10 mouse cellular contexts compared by ENCODE assay signal in the genomic region with DNA sequence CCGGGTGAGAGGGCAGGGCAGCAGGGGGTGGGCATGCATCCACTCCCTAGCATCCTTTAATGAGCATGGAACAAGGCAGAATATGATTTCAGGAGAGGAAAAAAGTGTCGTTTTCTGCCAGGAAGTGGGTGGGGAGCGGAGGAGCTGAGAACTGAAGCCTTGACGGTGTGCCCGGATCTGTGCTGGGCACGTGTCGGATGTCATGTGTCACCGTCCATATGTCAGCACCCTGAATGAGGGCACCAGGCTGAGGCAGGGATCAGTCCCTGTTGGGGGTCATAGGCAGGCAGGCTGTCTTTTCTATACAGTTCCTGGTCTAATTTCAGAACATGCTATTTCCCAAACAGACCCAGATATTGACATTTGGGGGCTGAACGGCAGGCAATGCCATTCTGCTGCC.
DNase-seq lines count a peak whose midpoint lies in the region.
"Had no signal": no experiment of that assay in that cellular context is flagged by ENCODE, and none has a peak within 500 bp of the region (broad histone marks: within the 10 kb centered on the region; RNA-seq: fewer than 3 reads in every experiment).

No protein-coding gene starts in this region.

- intact Hi-C loops in left cerebral cortex, postnatal 36 days (cut with DNase I), result no loop called here
- intact Hi-C loops in heart, postnatal 14 days (cut with DNase I), result no loop called here

- DNase-seq in cerebellum, adult 11 months, result peak; percentile 52
- DNase-seq in cerebellum, adult 9-10 months, result peak; percentile 72
- DNase-seq in layer of hippocampus, adult 11-12 months (ENCODE audit: low spot score), result peak; percentile 37
- peak; percentile 30 to 61 for DNase-seq in left cerebral cortex, postnatal 36 days (ENCODE audit: low spot score in 2 of 2)
- no peak for DNase-seq in adrenal gland, postnatal 25 days
- no peak for DNase-seq in heart, postnatal 14 days
- no peak for DNase-seq in retina, embryonic 14.5 days (ENCODE audit: low spot score)
- DNase-seq: heart, postnatal 10 days; lung, embryonic 14.5 days; thymus, postnatal 36 days had no signal

Comparison
In these comparisons a context has a peak if more than half of its experiments do, and no peak if none do; other contexts are left out.
1. DNase-seq: peak in cerebellum, adult 11 months (single experiment), cerebellum, adult 9-10 months (single experiment), layer of hippocampus, adult 11-12 months (single experiment) and left cerebral cortex, postnatal 36 days (2 of 2); none in adrenal gland, postnatal 25 days (single experiment), heart, postnatal 14 days (0 of 2) and retina, embryonic 14.5 days (single experiment).